Mouse (Mus musculus): ENCODE measurements at regions not wholly inside any gene's neighbourhood (a gene's known extent, or its start where the extent isn't known, plus 50 kb on each side); places are given as distances from the start of the nearest gene placed in this dataset.

- TF ChIP-seq CTCF (IDR thresholded peaks at IDR 0.05; ENCODE audit: low read depth, low read length) (no peak), POLR2A (IDR thresholded peaks at IDR 0.05; ENCODE audit: borderline replicate concordance, low read depth, low read length) (no peak)
Observed at GRCm38 (mm10) chr13:26318557-26318956, 451.4 kb downstream of the Hdgfl1 start.

Data from bone marrow macrophage, adult 2 months (primary cell).